Mouse (Mus musculus): ENCODE results near the gene Frmpd2. TPM values are rescaled to one million over a fixed set of nuclear protein-coding genes. Genes with fewer than 3 reads are reported as not detected.

Frmpd2 gene
- polyA plus RNA-seq, 1 experiment, result 0.56 TPM

- Histone ChIP-seq H3K27me3 (ENCODE audit: control insufficient read depth, insufficient read depth, low read length) (no peaks in the 10 kb centered on the region), H3K4me1 (ENCODE audit: control insufficient read depth, insufficient read depth, low read length) (no peaks in the 10 kb centered on the region), H3K4me3 (ENCODE audit: control insufficient read depth, low read depth, low read length) (no peak overlapping the region), H3K36me3 (ENCODE audit: control insufficient read depth, insufficient read depth, low read length) (no peaks in the 10 kb centered on the region), H3K27ac (ENCODE audit: control insufficient read depth, insufficient read depth, low read depth, low read length) (no peak overlapping the region)
- no peak for TF ChIP-seq POLR2A (IDR thresholded peaks at IDR 0.05; ENCODE audit: control insufficient read depth, low read depth, low read length)
- no peak for TF ChIP-seq CTCF (IDR thresholded peaks at IDR 0.05; ENCODE audit: control insufficient read depth, insufficient read depth, insufficient replicate concordance, low read depth, low read length)
These were observed 127.1 kb downstream of the Frmpd2 start for GRCm38 (mm10) chr14:33598376-33599130.

GRCm38 (mm10) chr14:33607431-33607830 is 135.9 kb downstream of the Frmpd2 start:
- TF ChIP-seq POLR2A (IDR thresholded peaks at IDR 0.05; ENCODE audit: control insufficient read depth, low read depth, low read length), result no peak
- no peak for TF ChIP-seq CTCF (IDR thresholded peaks at IDR 0.05; ENCODE audit: control insufficient read depth, insufficient read depth, insufficient replicate concordance, low read depth, low read length)
- H3K27ac ChIP-seq (ENCODE audit: control insufficient read depth, insufficient read depth, low read depth, low read length), result no peak overlapping the region

More at GRCm38 (mm10) chr14:33607431-33607830, 135.9 kb downstream of the Frmpd2 start:
- Histone ChIP-seq H3K36me3 (ENCODE audit: control insufficient read depth, insufficient read depth, low read length) (peaks cover 3% of the 10 kb centered on the region; the same call in 1 of the 2 replicates), H3K4me3 (ENCODE audit: control insufficient read depth, low read depth, low read length) (no peak overlapping the region), H3K27me3 (ENCODE audit: control insufficient read depth, insufficient read depth, low read length) (no peaks in the 10 kb centered on the region), H3K4me1 (ENCODE audit: control insufficient read depth, insufficient read depth, low read length) (no peaks in the 10 kb centered on the region)

Other genes with a start within 250 kb of the Frmpd2 start
- 25.8 and 27.0 TPM in 2 replicates for gene Mapk8, start 24.5 kb upstream of the Frmpd2 start, polyA plus RNA-seq (2012; rRNA removed)
- gene Ptpn20, start 117.5 kb downstream of the Frmpd2 start, polyA plus RNA-seq (2012; rRNA removed), result 37.0 and 49.3 TPM in 2 replicates